Mouse (Mus musculus) CD4-positive naive resting alpha-beta T cell, adult 76 days (primary cell): ENCODE data around the gene Ankrd27. TPM values are rescaled to one million over a fixed set of nuclear protein-coding genes. Genes with fewer than 3 reads are reported as not detected.

Source experiments
- total RNA-seq: library from RNA; stranded (reverse); gene quantifications from one replicate; pipeline ENCODE4 v1.2.4, GENCODE M21; 2023

Ankrd27 gene
- total RNA-seq, result 53.5 TPM

GRCm38 (mm10) chr7:35586055-35586905, at the start of gene Ankrd27:
TSS of gene Ankrd27 (plus strand) at chr7:35586244.

DNA sequence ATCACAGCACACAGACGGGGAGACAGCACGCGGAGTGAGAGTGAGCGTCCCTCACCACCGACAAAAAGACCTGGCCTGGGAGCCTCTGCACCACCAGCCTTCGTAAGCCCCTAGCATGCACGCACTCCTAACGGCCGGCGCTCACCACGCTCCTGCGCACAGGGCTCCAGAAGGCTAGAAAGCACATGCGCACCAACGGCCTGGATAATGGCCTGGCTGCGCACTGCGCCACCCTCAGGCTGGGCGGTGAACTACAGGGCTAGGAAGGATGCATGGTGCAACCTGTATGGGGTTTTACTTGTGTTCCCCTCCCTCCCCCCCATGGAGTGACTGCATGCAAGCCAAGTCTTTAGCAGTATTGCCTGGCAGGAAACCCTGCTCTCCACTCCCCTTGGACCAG, 48.5 kb upstream of the Ankrd27 start, which contains the start of gene Tdrd12:
TSS of gene Tdrd12 (minus strand) at position 184 of the 400 bp plus-strand sequence.

DNA sequence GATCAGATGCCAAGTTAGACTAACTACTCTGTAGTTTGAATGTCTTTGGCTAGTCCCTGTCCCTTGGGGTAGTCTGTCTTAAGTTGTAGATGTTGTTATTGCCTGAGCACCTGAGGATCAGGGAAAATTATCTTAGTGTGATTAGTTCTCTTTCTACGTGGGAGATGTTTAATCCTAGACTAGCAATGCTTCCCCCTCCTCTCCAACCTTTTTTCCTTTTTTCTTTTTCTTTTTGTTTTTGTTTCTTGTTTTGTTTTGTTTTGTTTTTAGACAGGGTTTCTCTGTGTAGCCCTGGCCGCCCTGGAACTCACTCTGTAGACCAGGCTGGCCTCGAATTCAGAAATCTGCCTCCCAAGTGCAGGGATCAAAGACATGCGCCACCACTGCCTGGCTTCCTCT, 29.8 kb upstream of the Ankrd27 start, which contains the start of gene Nudt19:
TSS of gene Nudt19 (minus strand) at position 100 of the 399 bp plus-strand sequence.

DNA sequence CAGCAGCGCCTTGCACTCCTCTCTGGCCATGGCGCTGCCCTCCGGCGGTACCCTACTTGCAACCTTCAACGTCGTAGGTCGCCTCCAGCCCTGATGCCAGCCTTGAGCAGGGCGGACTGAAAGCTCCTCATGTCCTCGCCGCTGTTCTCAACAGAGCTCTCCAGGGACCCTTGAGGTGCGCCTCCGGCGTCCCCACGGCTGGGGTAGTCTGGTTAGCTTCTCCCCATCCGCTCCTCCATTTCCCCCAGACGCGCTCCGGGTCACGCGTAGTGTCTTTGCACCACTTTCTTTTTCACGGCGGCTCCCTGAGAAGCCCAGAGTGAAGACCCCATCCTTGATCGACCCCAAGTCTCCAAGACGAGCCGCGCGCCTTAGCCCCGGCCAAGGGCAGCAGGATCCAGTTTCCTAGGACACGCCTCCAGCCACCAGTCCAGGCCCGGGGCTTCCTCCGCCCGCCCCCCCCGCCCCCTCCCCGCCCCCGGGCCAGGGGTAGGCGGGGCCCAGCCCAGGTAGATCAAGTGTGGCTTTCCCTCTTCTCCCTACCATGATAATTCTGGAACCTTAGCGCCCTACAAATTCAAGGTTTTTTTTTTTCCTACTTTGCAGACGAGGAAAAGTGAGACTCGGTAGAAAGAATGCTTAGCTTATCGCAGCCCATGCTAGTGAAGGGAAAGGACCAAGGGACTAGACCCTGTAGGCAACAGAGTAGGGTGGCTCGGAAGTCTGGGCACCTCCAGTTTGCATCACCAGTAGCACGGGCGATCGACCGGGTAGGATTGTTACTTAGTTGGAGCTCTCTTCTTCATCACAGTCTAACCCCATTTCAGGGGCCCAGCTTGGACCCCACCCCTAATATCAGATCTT, 621 bp upstream of the Ankrd27 start, which contains the start of gene Rgs9bp:
TSS of gene Rgs9bp (minus strand) at position 392 of the 864 bp plus-strand sequence.

DNA sequence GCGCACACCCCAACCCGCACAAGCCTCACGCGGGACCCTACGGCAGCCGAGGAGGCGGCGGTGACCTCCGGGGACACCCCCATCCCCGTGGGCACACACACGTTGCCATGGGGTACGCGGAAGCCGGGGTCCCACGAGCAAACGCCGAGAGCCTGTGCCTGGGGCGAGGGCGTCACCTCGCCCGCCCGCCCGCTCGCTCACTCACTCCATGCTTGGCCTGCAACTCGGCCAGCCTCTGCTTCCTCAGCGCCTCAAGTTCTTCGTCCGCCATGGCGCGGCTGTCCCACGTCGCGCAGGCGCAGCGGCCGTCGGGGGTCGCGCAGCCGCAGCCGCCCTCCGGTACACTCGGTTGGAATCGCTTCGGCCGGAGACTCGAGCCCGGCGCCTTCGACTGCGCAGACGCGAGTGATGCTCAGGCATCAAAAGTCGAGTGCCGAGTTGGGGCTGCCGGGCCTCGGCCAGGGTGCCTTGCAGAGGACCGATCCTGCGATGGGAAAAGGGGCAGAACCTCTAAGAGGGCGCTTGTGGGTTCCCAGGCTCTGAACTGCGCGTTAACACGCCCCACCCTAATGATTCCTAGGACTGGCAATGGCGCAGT, 61.2 kb downstream of the Ankrd27 start, which contains the start of gene Pdcd5:
TSS of gene Pdcd5 (minus strand) at position 421 of the 598 bp plus-strand sequence.

Other genes with a start within 250 kb of the Ankrd27 start
- gene Faap24, start 189.4 kb upstream of the Ankrd27 start, total RNA-seq, result 7.5 TPM
- gene Cep89, start 189.2 kb upstream of the Ankrd27 start, total RNA-seq, result 8.0 TPM
- not detected for gene Slc7a9, start 137.4 kb upstream of the Ankrd27 start, total RNA-seq
- not detected for gene Tdrd12, start 48.5 kb upstream of the Ankrd27 start, total RNA-seq
- 22.7 TPM for gene Nudt19, start 29.9 kb upstream of the Ankrd27 start, total RNA-seq
- not detected for gene Rgs9bp, start 662 bp upstream of the Ankrd27 start, total RNA-seq
- gene Pdcd5, start 61.3 kb downstream of the Ankrd27 start, total RNA-seq, result 54.3 TPM
- gene Dpy19l3, start 168.2 kb downstream of the Ankrd27 start, total RNA-seq, result 37.9 TPM
- 73.4 TPM for gene Zfp507, start 216.8 kb downstream of the Ankrd27 start, total RNA-seq